Mouse (Mus musculus) testis, adult 2 months (tissue): ENCODE measurements around the gene Mamdc4.

Experiments
- CTCF ChIP-seq: fragments of 200-500 bp; IDR thresholded peaks from 2 replicates; pipeline ENCODE4 v1.5.1; 2012; ENCODE audit warnings: low read depth, mild to moderate bottlenecking, inconsistent platforms, low read length, moderate library complexity; ENCODE audit not compliant: control insufficient read depth, insufficient read depth, insufficient replicate concordance
- POLR2A ChIP-seq: fragments of 200-500 bp; IDR thresholded peaks from 2 replicates; pipeline ENCODE4 v1.6.1; 2012; ENCODE audit warnings: low read depth, mild to moderate bottlenecking, inconsistent platforms, low read length, moderate library complexity; ENCODE audit not compliant: control insufficient read depth

DNA sequence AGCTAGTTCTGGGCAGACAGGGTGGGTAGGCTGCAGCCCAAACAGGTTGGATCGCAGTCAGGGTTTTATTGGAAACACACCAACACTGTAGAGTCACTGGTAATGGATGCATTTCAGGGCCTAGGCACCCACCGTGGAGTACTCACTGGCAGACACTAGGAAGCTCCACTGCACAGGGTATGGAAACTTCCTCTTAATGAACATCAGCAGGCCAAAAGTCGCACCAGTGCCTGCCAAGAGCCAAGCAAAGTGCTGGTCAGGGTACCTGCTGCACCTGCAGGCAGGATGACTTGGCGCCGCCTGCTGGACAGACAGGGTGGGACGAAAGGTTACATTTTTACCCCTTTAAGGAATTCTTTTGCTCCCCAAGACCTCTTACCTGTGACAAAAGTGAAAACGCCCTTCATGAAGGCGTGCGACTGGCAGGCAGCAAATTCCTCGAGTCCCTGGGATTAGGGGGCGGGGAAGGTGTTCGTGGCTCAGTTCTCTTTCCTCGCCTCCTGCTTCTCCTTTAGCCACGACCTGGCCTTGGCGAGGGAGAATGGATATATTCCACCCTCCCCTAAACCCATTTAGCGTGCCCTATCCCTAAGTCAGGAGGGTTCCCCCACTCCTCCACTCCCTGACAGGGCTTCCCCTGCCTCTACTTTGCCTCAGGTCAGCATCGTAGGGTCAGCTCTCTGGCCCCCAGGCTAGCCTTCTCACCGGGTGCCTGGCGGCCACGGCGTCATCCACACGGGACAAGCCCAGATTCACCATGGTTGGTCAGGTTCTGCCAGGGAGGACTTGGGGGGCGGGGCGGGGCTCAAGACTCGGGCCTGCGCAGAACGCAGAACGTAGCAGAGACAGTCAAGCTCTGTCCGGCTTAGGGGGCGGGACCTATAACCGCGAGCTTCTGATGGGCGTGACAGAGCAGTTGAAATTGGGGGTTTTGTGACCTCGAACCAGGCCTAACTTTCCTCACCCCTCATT, 46.9 kb upstream of the Mamdc4 start, which contains the start of gene Tmem141:
- TF ChIP-seq CTCF = peak; percentile 62; the same call in 1 of the 2 replicates
- peak; percentile 38; the same call in 1 of the 2 replicates for TF ChIP-seq POLR2A
